Mouse (Mus musculus) neural tube, embryonic 14.5 days (tissue): ENCODE measurements around the gene Cd9. TPM values are rescaled to one million over a fixed set of nuclear protein-coding genes. Genes with fewer than 3 reads are reported as not detected.

Source experiments
- ATAC-seq: fragments of 200-750 bp; cut with Nextera tagmentation; 2 replicates; pipeline ENCODE4 v1.8.0; 2017; ENCODE audit warnings: low read depth, mild to moderate bottlenecking, moderate TSS enrichment, moderate library complexity
- H3K27ac ChIP-seq: fragments of 300-500 bp; sonication (generic); 2 replicates; pipeline ENCODE4 v1.5.1; 2014; ENCODE audit warnings: low read depth, mild to moderate bottlenecking, control low read depth, low read length, moderate library complexity, mixed read lengths
- H3K27me3 ChIP-seq: fragments of 300-500 bp; sonication (generic); 2 replicates; pipeline ENCODE4 v1.6.1; 2014; ENCODE audit warnings: low read length; ENCODE audit not compliant: control insufficient read depth, insufficient read depth
- H3K36me3 ChIP-seq: fragments of 300-500 bp; sonication (generic); 2 replicates; pipeline ENCODE4 v1.6.1; 2014; ENCODE audit warnings: low read length, mixed read lengths; ENCODE audit not compliant: control insufficient read depth, insufficient read depth
- H3K4me1 ChIP-seq: fragments of 300-500 bp; sonication (generic); 2 replicates; pipeline ENCODE4 v1.6.1; 2014; ENCODE audit warnings: low read length; ENCODE audit not compliant: control insufficient read depth, insufficient read depth
- H3K4me2 ChIP-seq: fragments of 300-500 bp; sonication (generic); 2 replicates; pipeline ENCODE4 v1.6.1; 2014; ENCODE audit warnings: mild to moderate bottlenecking, low read depth, low read length, control low read depth
- H3K4me3 ChIP-seq: fragments of 300-500 bp; sonication (generic); 2 replicates; pipeline ENCODE4 v1.5.1; 2014; ENCODE audit warnings: low read depth, low read length, control low read depth, mixed read lengths
- H3K9ac ChIP-seq: fragments of 300-500 bp; sonication (generic); replicated peaks from 2 replicates; pipeline ENCODE4 v1.6.1; 2014; ENCODE audit warnings: low read depth, mild to moderate bottlenecking, control low read depth, low read length, mixed read lengths
- H3K9me3 ChIP-seq: fragments of 300-500 bp; sonication (generic); 2 replicates; pipeline ENCODE4 v1.6.1; 2016; ENCODE audit warnings: low read length; ENCODE audit not compliant: control insufficient read depth
- WGBS: fragments of 180-500 bp; shearing (Covaris S2); extraction: QIAGEN DNeasy Blood & Tissue Kit; methylation state at CpG from one replicate; pipeline ENCODE4 v1.1.7; 2014; 5-methylcytosine and 5-hydroxymethylcytosine counted together
- polyA plus RNA-seq: library from polyadenylated mRNA; unstranded; fragments of >200 nt; fragmentation: Nextera tagmentation; extraction: Ambion mirVana; gene quantifications from 2 replicates; pipeline ENCODE4 v1.2.1, GENCODE M21; 2014

The Cd9 gene
- polyA plus RNA-seq, 1 experiment from 2014 or later, result 102 TPM

DNA sequence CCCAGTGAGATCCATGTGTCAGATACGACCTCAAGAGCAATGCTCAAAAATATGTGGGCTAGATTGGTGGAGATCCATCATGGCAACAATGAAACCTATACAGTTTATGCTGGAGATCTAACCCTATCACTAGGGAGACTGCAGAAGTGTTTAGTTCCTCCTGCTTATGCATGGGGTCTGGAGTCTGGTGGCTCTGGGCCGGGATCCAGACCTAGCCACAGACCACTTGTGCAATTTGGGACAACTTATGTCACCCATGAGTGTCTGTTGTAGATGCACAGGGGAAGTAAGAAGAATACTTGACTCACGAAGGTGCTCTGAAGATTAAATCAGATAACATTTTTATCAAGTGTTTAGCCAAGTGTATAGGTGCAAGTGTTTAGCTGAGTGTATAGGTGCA lies 15.2 kb upstream of the Cd9 start:
- WGBS, result 82% methylated on average over 3 of the region's 3 CpGs

DNA sequence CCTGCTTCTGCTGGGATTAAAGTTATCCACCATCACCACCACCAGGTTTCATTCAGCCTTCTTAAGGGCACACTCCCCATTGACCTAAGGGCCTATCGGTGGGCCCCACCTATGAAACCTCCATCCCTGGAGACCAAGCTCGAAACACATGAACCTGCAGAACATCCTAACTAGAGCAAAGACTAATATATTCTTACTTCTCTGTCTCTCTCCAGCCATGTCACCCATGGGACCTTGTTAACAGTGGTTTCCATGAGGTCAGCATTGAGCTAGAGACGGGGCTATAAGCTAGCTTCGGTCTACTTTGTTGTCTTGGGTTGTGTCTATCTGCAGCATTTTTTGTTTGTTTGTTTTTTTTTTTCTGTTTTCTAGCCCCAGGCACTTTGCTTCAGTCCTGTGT lies 11.8 kb upstream of the Cd9 start:
- Histone ChIP-seq H3K9ac (no peak overlapping the region), H3K9me3 (no peaks in the 10 kb centered on the region), H3K4me3 (no peak overlapping the region), H3K27ac (no peak overlapping the region), H3K4me1 (no peaks in the 10 kb centered on the region), H3K4me2 (no peak overlapping the region), H3K27me3 (no peaks in the 10 kb centered on the region), H3K36me3 (no peaks in the 10 kb centered on the region)
- 95% methylated on average over 4 of the region's 4 CpGs for WGBS
- no peak for ATAC-seq

More for the DNA sequence above, 15.2 kb upstream of the Cd9 start:
- Histone ChIP-seq H3K9me3 (no peaks in the 10 kb centered on the region), H3K27me3 (no peaks in the 10 kb centered on the region), H3K4me1 (no peaks in the 10 kb centered on the region; the same call in 1 of the 2 replicates), H3K27ac (no peak overlapping the region), H3K4me3 (no peak overlapping the region), H3K4me2 (no peak overlapping the region), H3K36me3 (no peaks in the 10 kb centered on the region), H3K9ac (no peak overlapping the region)
- ATAC-seq, result no peak

GRCm38 (mm10) chr6:125504622-125505355 lies 10.2 kb upstream of the Cd9 start:
- no peak for ATAC-seq

DNA sequence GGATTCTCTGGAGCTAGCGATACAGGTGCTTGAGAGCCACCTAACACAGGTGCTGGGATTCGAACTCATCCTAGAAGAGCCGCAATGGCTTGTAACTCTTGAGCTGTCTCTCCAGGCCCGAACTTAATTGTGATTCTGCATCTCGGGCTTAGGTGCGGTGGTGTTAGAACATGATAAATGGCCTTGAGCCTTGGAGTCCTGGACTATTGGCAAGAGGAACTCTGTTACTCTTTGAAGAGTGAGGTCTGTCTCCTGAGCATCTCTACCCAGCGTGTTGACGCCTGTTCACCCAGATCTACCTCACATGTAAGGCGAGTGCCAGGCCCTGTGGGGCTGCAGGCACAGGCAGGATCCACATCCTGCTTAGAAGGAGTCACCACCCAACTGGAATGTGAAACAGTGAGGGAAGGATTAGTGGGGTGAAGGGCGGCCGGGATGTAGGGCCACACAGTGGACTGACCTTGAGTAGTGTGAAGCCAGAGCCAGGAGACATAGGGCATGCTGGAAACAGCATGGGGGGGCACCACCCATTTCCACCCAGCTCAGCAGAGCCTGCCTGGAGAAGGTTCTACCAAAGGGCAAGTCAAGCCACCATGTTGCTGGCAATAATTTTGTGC lies 8.7 kb upstream of the Cd9 start:
- no peak overlapping the region for H3K27ac ChIP-seq
- ATAC-seq, result no peak
- H3K4me3 ChIP-seq, result no peak overlapping the region
- no peak overlapping the region for H3K4me2 ChIP-seq
- 92% methylated on average over 11 of the region's 11 CpGs for WGBS
- H3K27me3 ChIP-seq, result no peaks in the 10 kb centered on the region
- no peaks in the 10 kb centered on the region for H3K36me3 ChIP-seq
- no peaks in the 10 kb centered on the region for H3K9me3 ChIP-seq
- no peaks in the 10 kb centered on the region for H3K4me1 ChIP-seq
- H3K9ac ChIP-seq, result no peak overlapping the region

More at GRCm38 (mm10) chr6:125504622-125505355, 10.2 kb upstream of the Cd9 start:
- Histone ChIP-seq H3K27me3 (no peaks in the 10 kb centered on the region), H3K9me3 (no peaks in the 10 kb centered on the region), H3K9ac (no peak overlapping the region), H3K4me1 (no peaks in the 10 kb centered on the region), H3K4me2 (no peak overlapping the region), H3K27ac (no peak overlapping the region), H3K4me3 (no peak overlapping the region), H3K36me3 (no peaks in the 10 kb centered on the region)
- 34% methylated on average over 3 of the region's 3 CpGs for WGBS

DNA sequence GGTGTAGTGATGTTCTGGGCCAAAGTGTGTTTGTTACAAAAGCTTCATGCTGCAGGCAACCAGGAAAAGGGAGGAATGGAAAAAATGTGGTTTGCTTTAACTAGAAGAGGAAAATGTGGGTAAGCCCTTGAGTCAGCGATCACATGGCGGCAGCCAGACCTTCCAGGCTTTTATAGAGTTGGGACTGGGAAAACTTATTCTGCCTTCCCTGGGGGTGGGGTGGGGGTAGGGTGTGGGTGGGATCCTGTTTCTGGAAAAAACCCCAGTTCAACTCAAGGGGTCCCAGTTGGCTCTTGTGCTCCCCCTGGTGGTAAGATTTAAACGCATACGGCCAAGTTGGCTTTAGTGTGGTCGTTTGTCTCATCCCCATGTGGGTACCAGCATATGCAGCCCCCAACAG lies 3.5 kb upstream of the Cd9 start:
- ATAC-seq, result no peak
- H3K4me2 ChIP-seq, result no peak overlapping the region
- H3K4me1 ChIP-seq, result peaks cover 3% of the 10 kb centered on the region; the same call in 1 of the 2 replicates
- H3K36me3 ChIP-seq, result no peaks in the 10 kb centered on the region
- no peak overlapping the region for H3K27ac ChIP-seq
- no peak overlapping the region for H3K4me3 ChIP-seq
- H3K9ac ChIP-seq, result no peak overlapping the region
- H3K9me3 ChIP-seq, result no peaks in the 10 kb centered on the region
- peaks cover 11% of the 10 kb centered on the region for H3K27me3 ChIP-seq
- 34% methylated on average over 5 of the region's 5 CpGs for WGBS

DNA sequence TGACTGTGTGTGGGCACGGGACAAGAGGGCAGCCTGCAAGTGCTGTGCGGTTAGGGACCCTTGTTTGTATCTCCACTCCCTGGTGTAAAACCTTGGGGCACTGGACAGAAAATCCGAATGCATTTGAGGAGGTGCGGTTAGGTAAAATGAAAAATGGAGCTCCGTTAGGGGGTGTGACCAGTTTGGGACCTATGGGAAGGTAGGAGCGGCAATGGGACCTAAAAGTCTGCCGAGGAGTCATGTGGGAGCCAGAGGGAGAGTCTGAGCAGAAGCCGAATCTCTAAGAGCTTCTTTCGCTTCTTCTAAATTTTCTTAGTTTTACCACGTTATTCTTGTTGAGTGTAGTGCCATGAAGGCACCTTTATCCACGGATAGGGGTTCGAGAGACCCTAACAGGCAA lies 1.8 kb upstream of the Cd9 start:
- H3K9ac ChIP-seq, result no peak overlapping the region
- WGBS, result 91% methylated on average over 12 of the region's 12 CpGs
- peaks cover 11% of the 10 kb centered on the region for H3K27me3 ChIP-seq

GRCm38 (mm10) chr6:125495361-125495760 lies 770 bp upstream of the Cd9 start:
- H3K27ac ChIP-seq, result no peak overlapping the region
- no peak overlapping the region for H3K4me3 ChIP-seq
- H3K4me2 ChIP-seq, result no peak overlapping the region
- H3K4me1 ChIP-seq, result peaks cover 3% of the 10 kb centered on the region; the same call in 1 of the 2 replicates
- no peaks in the 10 kb centered on the region for H3K36me3 ChIP-seq
- no peaks in the 10 kb centered on the region for H3K9me3 ChIP-seq
- 75% methylated on average over 9 of the region's 9 CpGs for WGBS
- no peak overlapping the region for H3K9ac ChIP-seq
- ATAC-seq, result no peak
- H3K27me3 ChIP-seq, result peaks cover 11% of the 10 kb centered on the region

More for the DNA sequence above, 1.8 kb upstream of the Cd9 start:
- ATAC-seq, result no peak
- Histone ChIP-seq H3K9me3 (no peaks in the 10 kb centered on the region), H3K4me2 (no peak overlapping the region), H3K36me3 (no peaks in the 10 kb centered on the region), H3K4me1 (peaks cover 3% of the 10 kb centered on the region; the same call in 1 of the 2 replicates), H3K27ac (no peak overlapping the region), H3K4me3 (no peak overlapping the region)

DNA sequence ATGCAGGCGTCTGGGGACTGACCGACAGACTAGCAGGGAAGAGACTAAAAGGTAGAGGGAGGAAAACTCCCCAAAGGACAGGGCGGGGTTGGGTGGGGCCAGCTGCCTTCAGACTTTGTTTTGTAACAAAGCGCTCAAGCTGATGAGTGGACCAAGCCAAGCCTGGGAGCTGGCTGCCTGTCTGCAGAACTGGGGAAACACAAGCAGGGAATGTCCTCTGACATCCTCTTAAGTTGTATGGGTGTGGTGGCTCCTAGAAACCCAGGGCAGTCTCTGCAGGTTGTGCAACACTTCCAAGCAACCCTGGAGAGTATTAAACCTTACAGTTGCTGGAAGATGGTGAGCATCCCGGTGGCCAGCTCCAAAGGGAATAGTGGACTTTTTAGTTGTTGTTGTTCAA lies 1.4 kb downstream of the Cd9 start:
- 0 out of 2 replicates have a peak overlapping the region, but pooled peaks have one; percentile 47 for H3K9ac ChIP-seq
- H3K4me1 ChIP-seq, result peaks cover 3% of the 10 kb centered on the region; the same call in 1 of the 2 replicates
- peak overlapping the region; percentile 84 for H3K4me2 ChIP-seq
- no peak for ATAC-seq
- H3K27me3 ChIP-seq, result peaks cover 11% of the 10 kb centered on the region
- H3K27ac ChIP-seq, result no peak overlapping the region
- no peaks in the 10 kb centered on the region for H3K9me3 ChIP-seq
- H3K4me3 ChIP-seq, result no peak overlapping the region
- H3K36me3 ChIP-seq, result no peaks in the 10 kb centered on the region
- 49% methylated on average over 5 of the region's 5 CpGs for WGBS

GRCm38 (mm10) chr6:125492664-125493063 lies 1.9 kb downstream of the Cd9 start:
- Histone ChIP-seq H3K9me3 (no peaks in the 10 kb centered on the region), H3K9ac (no peak overlapping the region), H3K27me3 (peaks cover 11% of the 10 kb centered on the region), H3K36me3 (no peaks in the 10 kb centered on the region), H3K4me1 (peaks cover 3% of the 10 kb centered on the region; the same call in 1 of the 2 replicates), H3K4me3 (no peak overlapping the region), H3K27ac (no peak overlapping the region), H3K4me2 (peak overlapping the region; percentile 21; the same call in 1 of the 2 replicates)
- WGBS, result 85% methylated on average over 6 of the region's 6 CpGs
- no peak for ATAC-seq
